Mouse (Mus musculus) urinary bladder, adult 18-20 months (tissue): ENCODE measurements around the gene Trnp1.

Experiments used
- DNase-seq, 2 experiments: peaks; one replicate each; pipeline ENCODE4 v3.0.0; 2022; ENCODE audit warnings: low spot score in 2 of 2, mixed read lengths in 2 of 2

The Trnp1 gene

DNA sequence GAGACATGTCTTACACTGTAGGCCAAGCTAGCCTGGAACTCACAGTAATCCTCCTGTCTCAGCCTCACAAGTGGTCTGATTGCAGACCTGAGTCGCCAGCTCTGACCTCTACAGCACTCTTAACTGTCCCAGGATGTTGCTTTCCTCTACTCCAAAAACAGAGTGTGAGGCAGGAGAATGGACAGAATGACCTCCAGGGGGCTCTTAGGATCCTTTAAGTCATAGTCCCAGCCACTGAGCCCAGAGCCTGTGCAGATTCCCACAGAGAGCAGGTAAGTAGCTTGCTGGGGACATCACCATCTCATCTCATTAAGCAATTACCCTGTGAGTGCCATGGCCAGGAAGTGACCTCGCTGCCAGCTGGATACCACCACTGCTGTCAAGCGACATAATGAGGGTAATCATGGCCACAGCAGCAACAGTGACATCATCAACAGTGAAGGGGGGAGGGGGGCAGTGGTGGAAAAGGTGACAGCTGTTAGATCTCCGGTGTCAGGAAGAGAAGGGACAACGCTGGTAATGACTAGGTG lies 37.5 kb downstream of the Trnp1 start:
- DNase-seq, result no peak

DNA sequence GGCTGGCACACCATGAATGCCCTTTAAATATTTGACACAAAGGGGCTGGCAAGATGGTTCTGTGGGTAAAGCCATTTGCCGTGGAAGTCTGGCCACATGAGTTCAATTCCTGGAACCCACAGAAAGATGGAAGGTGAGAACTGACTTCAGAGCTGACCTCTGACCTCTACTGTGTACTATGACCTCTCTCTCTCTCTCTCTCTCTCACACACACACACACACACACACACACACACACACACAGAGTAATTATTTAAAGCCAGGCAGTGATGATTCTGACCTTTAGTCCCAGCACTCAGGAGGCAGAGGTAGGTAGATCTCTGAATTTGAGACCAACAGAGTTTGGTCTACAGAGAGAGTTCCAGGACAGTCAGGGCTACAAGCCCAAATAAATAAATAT lies 38.3 kb downstream of the Trnp1 start:
- no peak for DNase-seq

DNA sequence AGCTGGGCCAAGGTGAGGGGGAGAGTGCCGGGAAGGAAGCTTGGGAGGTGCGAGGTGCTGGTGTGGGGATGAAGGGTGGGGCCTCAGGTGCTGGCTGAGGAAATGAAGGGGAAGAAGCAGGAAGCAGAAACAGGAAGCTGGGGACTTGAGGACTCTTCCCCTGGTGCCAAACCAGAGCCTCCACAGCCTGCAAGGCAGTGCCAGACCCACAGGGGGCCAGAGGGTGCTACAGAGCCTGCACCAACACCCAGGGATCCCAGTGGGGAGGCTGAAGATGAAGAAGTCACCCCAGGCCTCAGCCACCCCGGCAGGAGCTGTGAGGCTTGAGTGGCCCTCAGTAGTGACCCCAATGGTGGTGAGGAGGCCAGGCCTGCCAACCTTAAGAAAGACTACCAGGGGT lies 40.3 kb downstream of the Trnp1 start:
- DNase-seq, result no peak

DNA sequence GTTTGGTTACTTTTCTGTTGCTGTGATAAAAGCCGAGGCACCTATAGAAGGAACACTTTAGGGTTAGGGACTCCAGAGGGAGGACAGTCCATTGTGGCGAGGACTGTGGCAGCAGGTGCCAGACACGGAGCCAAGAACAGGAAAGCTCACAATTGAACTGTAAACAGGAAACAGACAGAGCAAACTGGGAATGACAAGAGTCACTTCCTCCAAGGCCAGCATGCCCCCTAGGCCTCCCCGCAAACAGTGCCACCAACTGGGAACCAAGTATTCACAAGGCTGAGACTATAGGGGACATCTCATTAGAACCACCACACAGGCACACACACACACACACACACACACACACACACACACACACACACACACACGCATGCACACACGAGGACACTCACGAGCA lies 45.9 kb downstream of the Trnp1 start:
- no peak for DNase-seq

DNA sequence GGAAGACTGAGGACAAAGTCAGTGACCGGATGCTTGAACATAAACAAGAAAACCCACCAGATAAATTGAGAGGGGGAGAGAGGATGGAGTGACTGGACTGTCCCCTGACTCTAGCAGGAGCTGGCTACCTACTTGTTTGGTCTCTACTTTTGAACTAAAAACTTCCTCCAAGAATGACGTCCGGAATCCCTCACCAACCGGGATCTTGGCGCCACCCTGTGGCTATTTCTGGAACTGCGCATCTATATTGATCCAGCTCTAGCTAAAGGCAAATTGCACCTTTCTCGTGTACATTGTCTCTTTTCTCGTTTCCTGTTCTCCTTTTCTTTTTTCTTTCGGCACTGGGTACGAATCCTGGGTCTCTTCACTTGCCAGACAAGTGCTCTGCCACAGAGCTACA lies 46.8 kb downstream of the Trnp1 start:
- DNase-seq, result peak; percentile 77 to 79

DNA sequence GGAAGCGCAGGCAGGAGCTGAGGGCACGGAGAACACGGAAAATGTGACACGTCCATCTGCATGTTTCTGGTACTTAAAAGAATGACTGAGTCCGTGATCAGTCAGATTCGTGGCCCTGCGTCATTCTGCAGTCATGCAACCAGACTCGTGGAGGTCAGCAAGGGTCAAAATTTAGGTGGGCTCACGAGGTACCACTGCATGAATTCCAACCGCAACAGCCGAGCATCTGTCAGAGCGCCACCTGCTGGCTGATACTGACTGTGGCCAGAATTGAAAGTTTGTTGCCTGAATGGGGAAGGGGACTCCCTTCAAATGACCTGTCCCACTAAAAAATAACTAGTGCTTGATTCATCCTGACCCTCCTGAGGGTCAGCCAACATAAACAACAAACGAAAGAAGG lies 48.6 kb downstream of the Trnp1 start:
- peak in 1 of 2 experiments; percentile 55 for DNase-seq

DNA sequence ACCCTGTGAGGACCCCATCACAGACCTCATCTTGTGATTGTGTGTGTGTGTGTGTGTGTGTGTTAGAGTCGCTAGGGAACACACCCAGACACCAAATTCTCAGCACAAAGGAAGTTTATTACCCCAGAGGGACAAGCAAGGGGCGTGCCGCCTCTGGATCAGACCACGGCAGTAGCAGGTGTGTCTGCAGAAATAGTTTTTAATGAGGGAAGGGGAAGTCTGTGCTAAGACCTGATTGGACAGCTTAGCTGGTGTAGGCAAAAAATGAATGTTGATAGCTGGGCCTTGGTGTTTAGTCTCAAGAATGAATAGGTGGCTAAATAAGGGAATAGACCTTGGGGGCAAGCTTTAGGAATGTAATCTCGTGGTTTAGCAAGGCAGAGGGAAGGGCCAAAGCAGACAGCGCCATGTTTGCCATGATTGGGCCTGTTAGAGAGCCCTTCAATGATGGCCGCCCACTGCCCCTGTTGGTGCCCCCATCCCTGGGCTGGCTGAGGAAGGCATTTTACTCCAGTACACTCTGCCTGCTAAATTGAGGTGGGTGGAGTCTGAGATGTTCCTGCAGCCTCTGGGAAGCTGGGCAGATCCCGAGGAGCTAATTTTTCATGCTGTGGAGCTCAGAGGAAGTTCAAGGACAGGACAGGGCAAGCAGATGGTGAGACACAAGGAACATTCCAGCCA lies 49.5 kb downstream of the Trnp1 start:
- DNase-seq, result no peak

DNA sequence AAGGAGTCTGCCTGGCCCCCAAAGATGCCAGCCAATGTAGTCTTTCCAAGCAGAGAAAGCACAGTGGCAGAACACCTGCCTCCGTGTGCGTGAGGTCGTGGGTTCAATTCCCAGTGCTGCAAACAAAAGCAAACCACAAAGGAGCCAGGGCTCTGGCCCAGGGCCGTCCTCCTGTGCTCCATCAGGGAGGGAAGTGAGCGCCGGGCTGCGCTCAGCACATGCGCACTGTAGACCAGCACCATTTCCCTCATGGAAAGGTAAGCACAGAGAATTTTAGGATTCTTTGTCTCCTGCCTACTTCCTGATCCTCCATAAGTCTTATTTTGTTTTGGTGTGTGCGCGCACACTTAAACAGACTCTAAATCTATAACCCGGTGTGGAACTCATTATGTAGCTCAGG lies 50.4 kb downstream of the Trnp1 start:
- DNase-seq, result no peak

DNA sequence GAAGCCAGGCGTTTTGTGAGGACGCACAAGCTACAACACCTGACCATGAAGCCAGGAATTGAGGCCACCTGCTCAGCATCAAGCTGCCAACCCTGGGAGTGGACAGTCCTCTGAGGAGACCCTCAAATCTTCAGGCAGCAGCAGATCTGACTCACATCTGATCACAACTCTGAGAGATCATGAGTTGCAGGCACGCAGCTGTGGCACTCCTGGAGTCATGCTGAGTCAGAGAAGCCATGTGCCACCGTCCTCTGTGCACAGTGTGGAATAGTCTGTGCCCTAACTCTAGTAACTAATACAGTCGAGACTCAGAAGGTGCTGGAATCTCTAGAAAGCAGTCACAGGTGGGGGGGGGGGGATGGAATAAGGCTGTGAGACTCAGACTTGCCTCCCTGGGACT lies 51.0 kb downstream of the Trnp1 start:
- DNase-seq, result no peak

DNA sequence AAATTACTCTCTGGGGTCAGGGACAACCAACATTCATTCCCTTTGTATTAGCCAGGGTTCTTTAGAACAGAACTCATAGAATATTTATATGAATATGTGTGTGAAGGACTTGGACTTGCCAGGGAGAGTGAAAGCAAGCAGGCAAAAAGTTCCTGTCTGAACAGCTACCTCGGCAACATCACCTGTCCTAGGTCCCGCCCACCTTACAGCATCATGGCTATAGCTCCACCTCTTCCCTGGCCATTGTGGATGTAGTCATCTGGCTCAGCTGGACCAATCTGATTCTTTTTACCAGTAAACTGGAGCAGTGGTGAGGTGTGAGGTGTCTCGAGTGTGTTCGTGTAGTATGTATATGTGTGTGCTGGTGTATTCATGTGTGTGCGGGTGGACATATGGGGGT lies 52.6 kb downstream of the Trnp1 start:
- no peak for DNase-seq

DNA sequence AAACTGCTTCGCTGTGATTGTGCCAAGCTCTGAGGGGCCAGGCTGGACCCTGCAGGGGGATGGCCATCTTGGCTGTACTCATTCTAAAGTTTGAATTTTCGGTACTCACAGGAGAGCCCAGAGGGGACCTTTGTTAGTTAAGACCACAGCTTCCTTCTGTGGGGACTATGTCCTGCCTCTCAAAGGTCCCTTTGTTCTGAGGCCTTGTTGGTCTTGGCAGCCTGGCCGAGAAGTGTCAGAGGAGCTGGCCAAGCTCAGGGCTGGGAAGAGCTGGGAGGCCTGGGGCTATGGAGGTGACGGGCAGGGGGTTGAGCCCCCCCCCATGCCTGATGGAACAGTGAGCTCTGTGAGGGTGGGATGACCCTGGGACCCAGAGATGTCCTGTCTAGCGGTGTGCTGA lies 55.3 kb downstream of the Trnp1 start:
- DNase-seq, result no peak

DNA sequence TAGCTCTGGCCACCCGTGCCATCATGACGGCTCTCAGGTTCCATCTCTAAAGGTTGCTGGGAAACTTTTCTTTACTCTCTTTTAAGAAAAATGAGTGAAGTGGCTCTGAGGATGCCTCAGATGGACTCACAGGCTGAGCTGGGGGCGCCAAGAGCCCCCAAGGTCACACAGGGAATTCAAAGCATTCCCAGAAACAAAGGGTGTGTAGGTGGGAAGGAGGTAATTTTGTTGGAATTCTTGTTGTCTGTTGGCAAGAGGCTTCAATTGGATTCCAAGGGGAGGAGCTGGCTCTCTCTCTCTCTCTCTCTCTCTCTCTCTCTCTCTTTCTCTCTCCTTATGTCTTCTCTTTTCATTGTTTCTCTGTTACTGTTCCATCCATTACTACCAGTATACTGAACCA lies 56.2 kb downstream of the Trnp1 start:
- DNase-seq, result no peak
